Mouse (Mus musculus): ENCODE measurements around the gene Rptor. TPM values are rescaled to one million over a fixed set of nuclear protein-coding genes. Genes with fewer than 3 reads are reported as not detected.

Gene Rptor
- total and polyA plus RNA-seq, 2 experiments = 11.2 to 18.4 TPM

GRCm38 (mm10) chr11:119593966-119594365 is 8.7 kb upstream of the Rptor start:
- Histone ChIP-seq H3K27ac (replicated peaks; ENCODE audit: insufficient read depth, low read depth, low read length) (no peak overlapping the region), H3K9ac (ENCODE audit: low read depth, low read length) (no peak overlapping the region), H3K27me3 (ENCODE audit: control insufficient read depth, insufficient read depth, low read length) (no peaks in the 10 kb centered on the region), H3K79me2 (ENCODE audit: control insufficient read depth, insufficient read depth, low read length) (no peaks in the 10 kb centered on the region), H3K4me1 (ENCODE audit: control insufficient read depth, insufficient read depth, low read length) (no peaks in the 10 kb centered on the region), H3K36me3 (ENCODE audit: control insufficient read depth, insufficient read depth, low read length) (no peaks in the 10 kb centered on the region), H3K4me3 (ENCODE audit: insufficient read depth, low read depth, low read length) (no peak overlapping the region)
- TF ChIP-seq POLR2A (IDR thresholded peaks at IDR 0.05; ENCODE audit: extremely low read depth, insufficient read depth, low read length) = no peak
- no peak for TF ChIP-seq CTCF (IDR thresholded peaks at IDR 0.05; ENCODE audit: low read depth, low read length)
- 46% methylated on average over 3 of the region's 3 CpGs for WGBS
- DNase-seq (ENCODE audit: extremely low read depth, low read depth, low spot score) = no peak

GRCm38 (mm10) chr11:119598856-119599255 is 3.8 kb upstream of the Rptor start:
- no peak for TF ChIP-seq POLR2A (IDR thresholded peaks at IDR 0.05; ENCODE audit: extremely low read depth, insufficient read depth, low read length)
- TF ChIP-seq CTCF (IDR thresholded peaks at IDR 0.05; ENCODE audit: low read depth, low read length) = no peak
- H3K79me2 ChIP-seq (ENCODE audit: control insufficient read depth, insufficient read depth, low read length) = no peaks in the 10 kb centered on the region; the same call in 1 of the 2 replicates
- H3K27ac ChIP-seq (replicated peaks; ENCODE audit: insufficient read depth, low read depth, low read length) = no peak overlapping the region
- H3K36me3 ChIP-seq (ENCODE audit: control insufficient read depth, insufficient read depth, low read length) = no peaks in the 10 kb centered on the region
- no peaks in the 10 kb centered on the region for H3K27me3 ChIP-seq (ENCODE audit: control insufficient read depth, insufficient read depth, low read length)
- H3K9ac ChIP-seq (ENCODE audit: low read depth, low read length) = no peak overlapping the region
- no peak for DNase-seq (ENCODE audit: extremely low read depth, low read depth, low spot score)
- H3K4me3 ChIP-seq (ENCODE audit: insufficient read depth, low read depth, low read length) = no peak overlapping the region
- 79% methylated on average over 3 of the region's 3 CpGs for WGBS
- peaks cover 1% of the 10 kb centered on the region; the same call in 1 of the 2 replicates for H3K4me1 ChIP-seq (ENCODE audit: control insufficient read depth, insufficient read depth, low read length)

- no peak for TF ChIP-seq CTCF (IDR thresholded peaks at IDR 0.05; ENCODE audit: low read depth, low read length)
- no peak for TF ChIP-seq POLR2A (IDR thresholded peaks at IDR 0.05; ENCODE audit: extremely low read depth, insufficient read depth, low read length)
- Histone ChIP-seq H3K4me3 (ENCODE audit: insufficient read depth, low read depth, low read length) (no peak overlapping the region), H3K4me1 (ENCODE audit: control insufficient read depth, insufficient read depth, low read length) (peaks cover 3% of the 10 kb centered on the region; the same call in 1 of the 2 replicates), H3K9ac (ENCODE audit: low read depth, low read length) (no peak overlapping the region), H3K36me3 (ENCODE audit: control insufficient read depth, insufficient read depth, low read length) (no peaks in the 10 kb centered on the region), H3K79me2 (ENCODE audit: control insufficient read depth, insufficient read depth, low read length) (peaks cover 3% of the 10 kb centered on the region; the same call in 1 of the 2 replicates), H3K27ac (replicated peaks; ENCODE audit: insufficient read depth, low read depth, low read length) (no peak overlapping the region), H3K27me3 (ENCODE audit: control insufficient read depth, insufficient read depth, low read length) (no peaks in the 10 kb centered on the region)
- WGBS = 98% methylated on average over 1 of the region's 1 CpGs
- DNase-seq (ENCODE audit: extremely low read depth, low read depth, low spot score) = no peak
Observed at GRCm38 (mm10) chr11:119600286-119600685, 2.4 kb upstream of the Rptor start.

- peaks cover 3% of the 10 kb centered on the region; the same call in 1 of the 2 replicates for H3K4me1 ChIP-seq (ENCODE audit: control insufficient read depth, insufficient read depth, low read length)
- H3K79me2 ChIP-seq (ENCODE audit: control insufficient read depth, insufficient read depth, low read length) = peaks cover 7% of the 10 kb centered on the region; the same call in 1 of the 2 replicates
- H3K27me3 ChIP-seq (ENCODE audit: control insufficient read depth, insufficient read depth, low read length) = no peaks in the 10 kb centered on the region
- TF ChIP-seq CTCF (IDR thresholded peaks at IDR 0.05; ENCODE audit: low read depth, low read length) = no peak
- WGBS = 18% methylated on average over 10 of the region's 10 CpGs
- no peaks in the 10 kb centered on the region for H3K36me3 ChIP-seq (ENCODE audit: control insufficient read depth, insufficient read depth, low read length)
- no peak overlapping the region for H3K27ac ChIP-seq (replicated peaks; ENCODE audit: insufficient read depth, low read depth, low read length)
- peak overlapping the region; percentile 6; the same call in 1 of the 2 replicates for H3K4me3 ChIP-seq (ENCODE audit: insufficient read depth, low read depth, low read length)
- peak; percentile 48 for DNase-seq (ENCODE audit: extremely low read depth, low read depth, low spot score)
- H3K9ac ChIP-seq (ENCODE audit: low read depth, low read length) = no peak overlapping the region
Observed at GRCm38 (mm10) chr11:119602177-119602700, 466 bp upstream of the Rptor start.

GRCm38 (mm10) chr11:119603527-119603905 is 811 bp downstream of the Rptor start:
- H3K4me3 ChIP-seq (ENCODE audit: insufficient read depth, low read depth, low read length) = peak overlapping the region; percentile 91
- peak overlapping the region; percentile 86 for H3K9ac ChIP-seq (ENCODE audit: low read depth, low read length)
- under 1% methylated on average over 30 of the region's 30 CpGs for WGBS
- no peak for DNase-seq (ENCODE audit: extremely low read depth, low read depth, low spot score)
- 0 out of 2 replicates have a peak overlapping the region, but pooled peaks have one; percentile 47 for H3K27ac ChIP-seq (replicated peaks; ENCODE audit: insufficient read depth, low read depth, low read length)
- H3K36me3 ChIP-seq (ENCODE audit: control insufficient read depth, insufficient read depth, low read length) = no peaks in the 10 kb centered on the region
- peaks cover 18% of the 10 kb centered on the region; the same call in 1 of the 2 replicates for H3K79me2 ChIP-seq (ENCODE audit: control insufficient read depth, insufficient read depth, low read length)
- peaks cover 3% of the 10 kb centered on the region; the same call in 1 of the 2 replicates for H3K4me1 ChIP-seq (ENCODE audit: control insufficient read depth, insufficient read depth, low read length)
- TF ChIP-seq POLR2A (IDR thresholded peaks at IDR 0.05; ENCODE audit: extremely low read depth, insufficient read depth, low read length) = no peak
- TF ChIP-seq CTCF (IDR thresholded peaks at IDR 0.05; ENCODE audit: low read depth, low read length) = no peak
- H3K27me3 ChIP-seq (ENCODE audit: control insufficient read depth, insufficient read depth, low read length) = no peaks in the 10 kb centered on the region

- peak; percentile 63 for DNase-seq (ENCODE audit: extremely low read depth, low read depth, low spot score)
- 53% methylated on average over 5 of the region's 5 CpGs for WGBS
- Histone ChIP-seq H3K9ac (ENCODE audit: low read depth, low read length) (no peak overlapping the region), H3K27ac (replicated peaks; ENCODE audit: insufficient read depth, low read depth, low read length) (no peak overlapping the region), H3K27me3 (ENCODE audit: control insufficient read depth, insufficient read depth, low read length) (no peaks in the 10 kb centered on the region), H3K4me3 (ENCODE audit: insufficient read depth, low read depth, low read length) (no peak overlapping the region), H3K79me2 (ENCODE audit: control insufficient read depth, insufficient read depth, low read length) (peaks cover 38% of the 10 kb centered on the region), H3K4me1 (ENCODE audit: control insufficient read depth, insufficient read depth, low read length) (peaks cover 3% of the 10 kb centered on the region; the same call in 1 of the 2 replicates), H3K36me3 (ENCODE audit: control insufficient read depth, insufficient read depth, low read length) (no peaks in the 10 kb centered on the region)
- no peak for TF ChIP-seq CTCF (IDR thresholded peaks at IDR 0.05; ENCODE audit: low read depth, low read length)
- no peak for TF ChIP-seq POLR2A (IDR thresholded peaks at IDR 0.05; ENCODE audit: extremely low read depth, insufficient read depth, low read length)
Observed at GRCm38 (mm10) chr11:119607464-119607863, 4.8 kb downstream of the Rptor start.

Data from liver, adult 2 months (tissue).